Mouse (Mus musculus) Patski (cell line): ENCODE measurements around the gene Ftcd. TPM values are rescaled to one million over a fixed set of nuclear protein-coding genes. Genes with fewer than 3 reads are reported as not detected.

ENCODE experiments used
- ATAC-seq: fragments of 100-300 bp; one replicate; pipeline ENCODE4 v1.8.0; 2021
- CTCF ChIA-PET: fragments of 350-600 bp; sonication (Branson Sonifier 250); formaldehyde crosslinking; loops from one replicate; lab custom pipeline; 2022; ENCODE audit warnings: inconsistent platforms; lab: Charles Lee
- POLR2A ChIA-PET: fragments of 350-600 bp; sonication (Branson Sonifier 250); formaldehyde crosslinking; loops from one replicate; lab custom pipeline; 2022; ENCODE audit warnings: antibody characterized with exemption, inconsistent platforms; lab: Charles Lee
- DNase-seq: peaks from one replicate; pipeline ENCODE4 v3.0.0-alpha.2; 2011; ENCODE audit warnings: low read depth, low spot score
- H3K27me3 ChIP-seq: fragments of 371-371 bp; one replicate; pipeline ENCODE4 v1.5.1; 2021
- CTCF ChIP-seq: fragments of 100-300 bp; IDR thresholded peaks from one replicate; pipeline ENCODE4 v1.5.1; 2021
- in situ Hi-C: fragments of 300-500 bp; cut with MboI; formaldehyde crosslinking; loops from 3 replicates; pipeline ENCODE4 v1.11.1; 2018; ENCODE audit warnings: low pct_unique_long_range_greater_than_20kb, mixed read lengths
- polyA plus RNA-seq: library from polyadenylated mRNA; unstranded; gene quantifications from one replicate; pipeline ENCODE4 v1.2.3, GENCODE M21; 2021

The Ftcd gene
- polyA plus RNA-seq, 1 experiment from 2014 or later, result 0.17 TPM

- DNase-seq, result no peak
- no peak for TF ChIP-seq CTCF
Measured at GRCm38 (mm10) chr10:76550458-76550857, 25.0 kb upstream of the Ftcd start.

DNA sequence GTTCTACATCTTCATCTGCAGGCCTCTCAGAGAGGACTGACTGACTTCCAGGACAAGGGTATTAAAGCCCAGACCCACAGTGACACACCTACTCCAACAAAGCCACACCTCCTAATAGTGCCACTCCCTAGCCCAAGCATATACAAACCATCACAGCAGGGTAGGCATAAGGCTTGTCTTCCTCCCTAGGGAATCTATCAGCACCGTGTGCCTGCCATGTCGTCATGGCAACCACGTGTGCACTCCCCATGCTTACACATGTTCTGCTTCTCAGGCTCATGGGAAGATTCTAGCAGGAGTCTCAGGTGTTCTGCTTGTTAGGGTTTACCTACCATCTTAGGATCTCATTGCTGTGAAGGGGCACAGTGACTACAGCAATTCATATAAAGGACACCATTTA lies 23.9 kb upstream of the Ftcd start:
- in situ Hi-C loops, result no loop called here
- TF ChIP-seq CTCF, result no peak
- no peaks in the 10 kb centered on the region for H3K27me3 ChIP-seq
- no peak for ATAC-seq
- ChIA-PET CTCF (no interaction called here), POLR2A (no interaction called here)
- no peak for DNase-seq

More at GRCm38 (mm10) chr10:76550458-76550857, 25.0 kb upstream of the Ftcd start:
- in situ Hi-C loops, result no loop called here
- POLR2A ChIA-PET, result interaction anchor here (0.6 kb wide), 1 partner anchor 41 kb away, joined by 3 read pairs; no protein-coding TSS in a partner anchor
- no peaks in the 10 kb centered on the region for H3K27me3 ChIP-seq
- no peak for ATAC-seq
- CTCF ChIA-PET, result no interaction called here

- ATAC-seq, result no peak
- no peaks in the 10 kb centered on the region for H3K27me3 ChIP-seq
- no peak for DNase-seq
- ChIA-PET POLR2A (no interaction called here), CTCF (interaction anchor here (1.5 kb wide), 1 partner anchor 16 kb away, joined by 3 read pairs; no protein-coding TSS in a partner anchor)
- in situ Hi-C loops, result no loop called here
- TF ChIP-seq CTCF, result no peak
Measured at GRCm38 (mm10) chr10:76554061-76554460, 21.4 kb upstream of the Ftcd start.

- no peaks in the 10 kb centered on the region for H3K27me3 ChIP-seq
- ChIA-PET POLR2A (no interaction called here), CTCF (no interaction called here)
- no peak for ATAC-seq
- no peak for DNase-seq
- in situ Hi-C loops, result no loop called here
- no peak for TF ChIP-seq CTCF
Measured at GRCm38 (mm10) chr10:76561972-76562371, 13.5 kb upstream of the Ftcd start, which contains the start of gene Spatc1l. Gene Spatc1l (plus strand): TSS chr10:76562272.

- no peak for ATAC-seq
- in situ Hi-C loops, result no loop called here
- no peak for TF ChIP-seq CTCF
- ChIA-PET CTCF (interaction anchor here (1.7 kb wide), 1 partner anchor 17 kb away, joined by 3 read pairs; no protein-coding TSS in a partner anchor), POLR2A (no interaction called here)
- no peak for DNase-seq
- H3K27me3 ChIP-seq, result no peaks in the 10 kb centered on the region
Measured at GRCm38 (mm10) chr10:76569996-76570685, 5.3 kb upstream of the Ftcd start.

DNA sequence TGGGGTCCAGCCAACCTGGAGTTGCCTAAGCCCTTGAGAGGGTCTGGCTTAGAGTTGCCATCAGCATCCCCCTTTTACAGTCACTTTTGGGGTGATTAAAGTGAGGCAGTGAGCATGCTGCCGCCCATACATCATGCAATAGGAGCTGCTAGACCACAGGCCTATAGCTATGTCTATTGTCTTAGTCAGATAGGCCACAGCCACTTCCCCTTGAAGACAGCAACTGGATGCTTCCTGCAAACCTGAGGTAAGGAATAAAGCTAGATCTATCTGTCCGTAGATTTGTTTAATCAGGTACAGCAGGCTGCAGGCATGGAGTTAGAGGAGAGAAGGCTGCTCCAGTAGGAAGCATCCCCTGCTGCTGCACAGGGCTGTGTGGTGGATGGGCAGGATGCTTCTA lies 4.4 kb upstream of the Ftcd start:
- ATAC-seq, result no peak
- in situ Hi-C loops, result no loop called here

DNA sequence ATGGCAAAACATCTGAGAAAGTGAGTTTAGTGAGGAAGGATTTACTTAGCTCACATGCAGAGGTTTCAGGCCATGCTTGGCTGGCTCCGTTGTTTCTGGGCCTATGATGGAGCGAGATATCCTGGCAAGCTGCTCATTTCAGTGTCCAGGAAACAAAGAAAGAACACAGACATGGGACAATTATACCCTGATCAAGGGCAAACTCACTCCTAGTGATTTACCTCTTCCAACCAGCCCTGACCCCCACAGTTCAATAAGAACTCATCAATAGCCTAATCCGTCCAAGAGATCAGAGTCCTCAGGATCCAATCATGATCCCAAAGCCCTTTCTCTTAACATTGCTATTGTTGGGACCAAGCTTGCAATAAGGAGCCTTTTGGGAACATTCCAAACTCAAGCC lies 3.3 kb upstream of the Ftcd start:
- DNase-seq, result no peak
- no peak for TF ChIP-seq CTCF
- no peaks in the 10 kb centered on the region for H3K27me3 ChIP-seq
- ChIA-PET CTCF (no interaction called here), POLR2A (no interaction called here)
- no peak for ATAC-seq
- in situ Hi-C loops, result no loop called here

More for the DNA sequence above, 4.4 kb upstream of the Ftcd start:
- no peaks in the 10 kb centered on the region for H3K27me3 ChIP-seq
- no peak for TF ChIP-seq CTCF
- ChIA-PET POLR2A (no interaction called here), CTCF (interaction anchor here (1.7 kb wide), 1 partner anchor 18 kb away, joined by 3 read pairs; no protein-coding TSS in a partner anchor)
- no peak for DNase-seq

DNA sequence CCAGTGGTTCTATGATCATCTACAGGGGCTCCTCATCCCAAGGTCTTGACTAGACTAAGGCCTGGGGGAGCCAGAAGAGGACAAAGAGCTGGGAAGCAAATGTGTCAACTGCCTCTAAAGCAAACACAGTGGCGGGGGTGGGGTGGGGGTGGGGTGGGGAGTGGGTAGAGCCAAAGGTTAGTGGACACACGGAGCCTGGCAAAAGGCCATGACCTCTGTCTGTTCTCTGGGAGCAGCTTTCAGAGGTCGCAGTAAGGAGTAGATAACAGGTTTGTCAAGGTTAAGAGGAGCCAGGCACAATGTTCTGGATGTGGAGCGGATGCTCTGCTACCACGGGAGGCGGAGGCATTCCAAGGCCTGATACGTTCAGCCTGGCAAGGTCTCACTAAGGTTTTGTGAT lies 1.5 kb downstream of the Ftcd start:
- CTCF ChIA-PET, result no interaction called here

GRCm38 (mm10) chr10:76584138-76584537 lies 8.7 kb downstream of the Ftcd start:
- POLR2A ChIA-PET, result no interaction called here
- CTCF ChIA-PET, result no interaction called here
- H3K27me3 ChIP-seq, result no peaks in the 10 kb centered on the region
- DNase-seq, result no peak
- TF ChIP-seq CTCF, result no peak
- in situ Hi-C loops, result no loop called here
- no peak for ATAC-seq

More for the DNA sequence above, 1.5 kb downstream of the Ftcd start:
- H3K27me3 ChIP-seq, result no peaks in the 10 kb centered on the region
- POLR2A ChIA-PET, result no interaction called here
- no peak for ATAC-seq
- in situ Hi-C loops, result no loop called here
- no peak for DNase-seq
- TF ChIP-seq CTCF, result no peak

DNA sequence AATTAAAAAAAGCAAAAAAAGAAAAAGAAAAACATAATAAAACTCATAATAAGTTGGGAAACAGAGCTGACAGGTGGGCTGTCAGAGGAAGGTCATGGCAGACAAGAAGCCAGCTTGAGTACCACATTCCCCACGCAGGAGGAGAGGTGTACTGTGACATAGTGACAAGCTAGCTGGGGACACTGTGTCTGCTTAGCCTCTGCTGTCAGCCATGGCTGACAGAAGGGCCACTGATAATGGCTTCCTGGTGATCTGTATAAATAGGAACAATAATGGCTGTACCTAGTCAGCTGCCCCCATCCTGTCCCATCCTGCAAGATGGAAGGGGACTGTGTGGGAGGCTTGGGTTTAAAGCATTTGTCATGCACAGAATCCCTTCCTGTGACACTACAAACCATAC lies 10.7 kb downstream of the Ftcd start:
- POLR2A ChIA-PET, result interaction anchor here (0.7 kb wide), 1 partner anchor 86 kb away, joined by 6 read pairs; no protein-coding TSS in a partner anchor
- in situ Hi-C loops, result no loop called here

DNA sequence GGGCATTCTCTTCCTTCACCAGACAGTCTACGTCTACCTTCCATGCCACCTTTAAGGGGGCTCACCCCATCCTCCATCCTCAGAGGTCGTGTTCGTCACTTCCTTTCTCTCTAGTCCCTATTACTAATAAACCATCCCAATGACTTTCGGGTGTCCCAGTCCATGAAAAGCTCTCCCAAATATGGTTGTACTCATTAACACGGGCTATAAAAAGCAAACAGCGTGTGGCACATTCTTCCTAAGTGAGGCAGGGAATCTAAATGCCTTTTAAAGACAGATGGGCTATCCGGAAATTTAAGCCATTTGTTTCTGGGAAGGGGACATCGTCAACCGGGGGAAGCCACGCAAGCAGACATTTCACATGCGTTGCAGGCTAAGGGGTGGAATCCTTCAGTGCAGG lies 14.7 kb downstream of the Ftcd start:
- no peak for TF ChIP-seq CTCF
- CTCF ChIA-PET, result no interaction called here

More for the DNA sequence above, 10.7 kb downstream of the Ftcd start:
- ATAC-seq, result no peak
- H3K27me3 ChIP-seq, result no peaks in the 10 kb centered on the region
- no peak for TF ChIP-seq CTCF
- CTCF ChIA-PET, result interaction anchor here (1.1 kb wide), 1 partner anchor 23 kb away, joined by 3 read pairs; no protein-coding TSS in a partner anchor
- no peak for DNase-seq

More for the DNA sequence above, 14.7 kb downstream of the Ftcd start:
- POLR2A ChIA-PET, result no interaction called here
- in situ Hi-C loops, result no loop called here
- no peak for DNase-seq
- no peak for ATAC-seq
- H3K27me3 ChIP-seq, result no peaks in the 10 kb centered on the region
